Comparison of ENCODE assay signal across 12 mouse cellular contexts in the genomic region with DNA sequence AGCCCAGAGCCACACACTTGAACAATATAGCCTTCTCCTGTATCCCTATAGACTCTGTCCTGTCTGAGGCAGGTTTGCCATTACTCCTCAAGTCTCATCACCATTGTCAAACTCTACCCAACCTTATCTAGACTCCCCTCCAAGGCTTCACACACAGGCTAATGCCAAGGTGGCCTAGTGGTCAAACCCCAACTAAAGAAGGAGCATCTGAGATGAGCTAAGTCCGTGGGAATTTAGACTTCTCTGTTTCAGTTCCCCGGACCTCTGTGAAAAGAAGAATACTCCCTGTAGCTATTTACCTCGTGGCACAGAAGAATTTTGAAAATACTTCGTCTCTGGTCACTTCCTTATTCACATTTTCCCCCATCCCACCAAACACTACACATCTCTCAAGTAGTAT.
"Had no signal": no experiment of that assay in that cellular context is flagged by ENCODE, and none has a peak within 500 bp of the region (broad histone marks: within the 10 kb centered on the region; RNA-seq: fewer than 3 reads in every experiment).

No protein-coding gene starts in this region.

- H3K9me3 ChIP-seq: intestine, embryonic 15.5 days; limb, embryonic 12.5 days; lung, embryonic 15.5 days; midbrain, embryonic 12.5 days had no signal

- H3K27ac ChIP-seq: intestine, embryonic 15.5 days; limb, embryonic 12.5 days; liver, embryonic 12.5 days; lung, embryonic 15.5 days; midbrain, embryonic 12.5 days had no signal

- DNase-seq: kidney, adult 8-10 months; kidney, postnatal 25 days; layer of hippocampus, adult 9-11 months; lung, postnatal 36 days; right cerebral cortex, postnatal 14 days; thymus, postnatal 36 days had no signal

- H3K36me3 ChIP-seq: intestine, embryonic 15.5 days; limb, embryonic 12.5 days; liver, embryonic 12.5 days; lung, embryonic 15.5 days; midbrain, embryonic 12.5 days had no signal

- ATAC-seq: intestine, embryonic 15.5 days; liver, embryonic 12.5 days; midbrain, embryonic 16.5 days had no signal

- H3K9ac ChIP-seq: intestine, embryonic 15.5 days; limb, embryonic 12.5 days; liver, embryonic 12.5 days; lung, embryonic 15.5 days; midbrain, embryonic 12.5 days had no signal

- H3K4me1 ChIP-seq: intestine, embryonic 15.5 days; midbrain, embryonic 12.5 days had no signal

- H3K4me3 ChIP-seq: intestine, embryonic 15.5 days; limb, embryonic 12.5 days; liver, embryonic 12.5 days; lung, embryonic 15.5 days; midbrain, embryonic 12.5 days had no signal

- H3K27me3 ChIP-seq: intestine, embryonic 15.5 days; limb, embryonic 12.5 days; liver, embryonic 12.5 days; lung, embryonic 15.5 days; midbrain, embryonic 12.5 days had no signal
